Mouse (Mus musculus) intestine, embryonic 14.5 days (tissue): ENCODE measurements around the gene Tifab. TPM values are rescaled to one million over a fixed set of nuclear protein-coding genes. Genes with fewer than 3 reads are reported as not detected.

Experiments
- ATAC-seq: fragments of 200-750 bp; cut with Nextera tagmentation; replicated peaks from 2 replicates; pipeline ENCODE4 v1.8.0; 2017; ENCODE audit warnings: low read depth, moderate number of reproducible peaks, moderate TSS enrichment, moderate library complexity; ENCODE audit not compliant: low FRiP score, low TSS enrichment
- DNase-seq: peaks from one replicate; pipeline ENCODE4 v3.0.0-alpha.2; 2018; ENCODE audit warnings: low spot score
- H3K27ac ChIP-seq: fragments of 300-500 bp; sonication (generic); 2 replicates; pipeline ENCODE4 v1.5.1; 2014; ENCODE audit warnings: low read depth, mild to moderate bottlenecking, control low read depth
- H3K27me3 ChIP-seq: fragments of 300-500 bp; sonication (generic); replicated peaks from 2 replicates; pipeline ENCODE4 v1.6.1; 2014; ENCODE audit warnings: low read length, control low read depth; ENCODE audit not compliant: control insufficient read depth, insufficient read depth
- H3K36me3 ChIP-seq: fragments of 300-500 bp; sonication (generic); 2 replicates; pipeline ENCODE4 v1.6.1; 2014; ENCODE audit warnings: low read length, control low read depth; ENCODE audit not compliant: control insufficient read depth, insufficient read depth
- H3K4me1 ChIP-seq: fragments of 300-500 bp; sonication (generic); replicated peaks from 2 replicates; pipeline ENCODE4 v1.6.1; 2014; ENCODE audit warnings: low read length, control low read depth, mixed read lengths; ENCODE audit not compliant: control insufficient read depth, insufficient read depth
- H3K4me2 ChIP-seq: fragments of 300-500 bp; sonication (generic); 2 replicates; pipeline ENCODE4 v1.6.1; 2014; ENCODE audit warnings: low read length
- H3K4me3 ChIP-seq: fragments of 300-500 bp; sonication (generic); 2 replicates; pipeline ENCODE4 v1.5.1; 2014; ENCODE audit warnings: low read depth, low read length, control low read depth, mixed read lengths
- H3K9ac ChIP-seq: fragments of 300-500 bp; sonication (generic); 2 replicates; pipeline ENCODE4 v1.6.1; 2014; ENCODE audit warnings: mild to moderate bottlenecking, low read length
- H3K9me3 ChIP-seq: fragments of 300-500 bp; sonication (generic); 2 replicates; pipeline ENCODE4 v1.6.1; 2016; ENCODE audit warnings: low read length, control low read depth; ENCODE audit not compliant: control insufficient read depth
- WGBS: fragments of 180-500 bp; shearing (Covaris S2); extraction: QIAGEN DNeasy Blood & Tissue Kit; methylation state at CpG from one replicate; pipeline ENCODE4 v1.1.7; 2014; 5-methylcytosine and 5-hydroxymethylcytosine counted together
- polyA plus RNA-seq: library from polyadenylated mRNA; unstranded; fragments of >200 nt; fragmentation: Nextera tagmentation; extraction: Ambion mirVana; gene quantifications from 2 replicates; pipeline ENCODE4 v1.2.1, GENCODE M21; 2014

The Tifab gene
- polyA plus RNA-seq, 1 experiment from 2014 or later: 1.6 TPM

DNA sequence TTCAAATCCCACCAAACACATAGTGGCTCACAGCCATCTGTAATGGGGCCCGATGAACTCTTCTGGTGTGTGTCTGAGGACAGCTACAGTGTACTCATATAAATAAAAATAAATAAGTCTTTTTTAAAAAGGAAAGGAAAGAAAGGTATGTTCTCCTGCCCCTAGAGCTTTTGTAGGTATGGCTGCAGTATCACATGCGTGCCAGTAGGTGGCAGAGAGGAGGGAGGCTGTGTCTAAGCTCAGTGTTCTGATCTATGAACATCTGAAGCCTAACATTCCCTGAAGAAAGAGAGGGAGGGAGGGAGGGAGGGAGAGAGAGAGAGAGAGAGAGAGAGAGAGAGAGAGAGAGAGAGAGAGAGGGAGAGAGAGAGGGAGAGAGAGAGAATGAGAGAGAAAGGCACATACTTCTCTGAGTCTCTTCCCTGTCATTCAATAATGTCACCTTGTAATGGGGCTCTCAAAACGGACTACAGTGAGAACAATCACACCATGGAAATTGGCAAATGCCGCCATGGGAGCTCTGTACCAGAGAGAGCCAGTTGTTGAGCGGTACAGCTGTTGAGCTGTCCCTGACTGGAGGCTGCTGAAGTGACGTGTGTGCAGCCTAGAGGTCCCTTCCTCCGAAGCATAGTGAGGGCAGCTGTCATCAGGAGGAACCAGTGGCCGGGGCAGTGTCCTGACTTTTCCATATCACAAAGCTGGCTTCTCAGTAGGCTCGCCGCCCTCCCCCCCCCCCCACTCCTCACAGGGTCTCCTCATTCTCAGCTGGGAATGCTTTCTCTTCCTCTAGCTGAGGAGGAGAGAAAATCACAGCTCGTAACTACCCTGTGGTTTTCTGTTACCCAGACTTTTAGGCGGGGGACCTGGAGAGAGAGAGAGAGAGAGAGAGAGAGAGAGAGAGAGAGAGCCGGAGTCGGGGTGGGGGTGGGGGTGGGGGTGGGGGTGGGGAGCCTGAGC lies 11.0 kb downstream of the Tifab start:
- H3K4me2 ChIP-seq: no peak overlapping the region
- 38% methylated on average over 12 of the region's 14 CpGs for WGBS
- ATAC-seq: 0 out of 2 replicates have a peak, but pooled peaks have one; percentile 24

DNA sequence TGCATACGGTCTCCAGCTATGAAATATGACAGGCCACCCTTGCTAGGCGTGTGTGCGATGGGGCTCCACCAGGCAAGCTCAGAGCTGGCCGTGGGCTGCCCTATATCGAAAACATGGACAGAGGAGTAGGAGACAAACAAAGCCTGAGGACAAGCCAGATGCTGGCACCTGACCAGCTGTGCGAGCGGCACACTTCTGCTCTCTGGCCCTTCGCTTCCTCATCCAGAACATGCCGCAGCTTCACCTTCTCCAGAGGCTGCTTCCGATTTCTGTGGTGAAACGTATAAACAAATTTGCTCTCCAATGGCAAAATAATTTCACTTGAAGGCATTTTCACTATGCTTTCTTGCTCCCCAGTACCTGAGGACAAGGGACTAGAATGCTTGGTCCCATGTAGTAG lies 13.1 kb downstream of the Tifab start:
- H3K4me3 ChIP-seq: no peak overlapping the region
- ATAC-seq: no peak
- no peak overlapping the region for H3K9ac ChIP-seq
- peaks cover 22% of the 10 kb centered on the region for H3K4me1 ChIP-seq
- H3K4me2 ChIP-seq: no peak overlapping the region
- 88% methylated on average over 11 of the region's 11 CpGs for WGBS
- H3K36me3 ChIP-seq: no peaks in the 10 kb centered on the region
- H3K27ac ChIP-seq: no peak overlapping the region
- no peaks in the 10 kb centered on the region for H3K9me3 ChIP-seq
- DNase-seq: no peak
- H3K27me3 ChIP-seq: no peaks in the 10 kb centered on the region

More for the DNA sequence above, 11.0 kb downstream of the Tifab start:
- no peak for DNase-seq
- no peaks in the 10 kb centered on the region for H3K27me3 ChIP-seq
- peaks cover 41% of the 10 kb centered on the region for H3K4me1 ChIP-seq
- no peak overlapping the region for H3K9ac ChIP-seq
- H3K27ac ChIP-seq: peak overlapping the region; percentile 71
- H3K9me3 ChIP-seq: no peaks in the 10 kb centered on the region
- no peak overlapping the region for H3K4me3 ChIP-seq
- no peaks in the 10 kb centered on the region for H3K36me3 ChIP-seq

DNA sequence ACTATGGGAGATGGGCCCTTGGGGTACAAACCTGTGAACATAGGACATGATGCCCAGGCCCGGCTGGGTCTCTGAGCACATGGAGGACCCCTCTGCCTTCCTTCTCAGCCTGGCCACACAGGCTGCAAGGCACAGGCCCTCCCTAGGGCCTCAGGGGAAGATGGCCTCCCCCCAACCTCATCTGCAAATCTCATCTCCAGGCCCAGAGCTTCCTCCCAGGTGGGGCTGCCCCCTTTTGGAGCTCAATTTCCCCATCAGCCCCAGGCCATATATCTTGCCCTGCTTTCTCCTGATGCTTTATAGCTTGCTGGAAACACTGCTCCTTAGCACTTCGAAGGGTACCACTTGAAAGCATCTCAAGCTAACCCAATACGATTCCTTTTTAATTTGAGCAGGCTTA lies 14.3 kb downstream of the Tifab start:
- DNase-seq (no peak), ATAC-seq (no peak)
- Histone ChIP-seq H3K27me3 (no peaks in the 10 kb centered on the region), H3K4me3 (no peak overlapping the region), H3K4me1 (peaks cover 21% of the 10 kb centered on the region), H3K36me3 (no peaks in the 10 kb centered on the region), H3K9me3 (no peaks in the 10 kb centered on the region), H3K27ac (no peak overlapping the region), H3K9ac (no peak overlapping the region), H3K4me2 (no peak overlapping the region)
- 82% methylated on average over 3 of the region's 3 CpGs for WGBS

DNA sequence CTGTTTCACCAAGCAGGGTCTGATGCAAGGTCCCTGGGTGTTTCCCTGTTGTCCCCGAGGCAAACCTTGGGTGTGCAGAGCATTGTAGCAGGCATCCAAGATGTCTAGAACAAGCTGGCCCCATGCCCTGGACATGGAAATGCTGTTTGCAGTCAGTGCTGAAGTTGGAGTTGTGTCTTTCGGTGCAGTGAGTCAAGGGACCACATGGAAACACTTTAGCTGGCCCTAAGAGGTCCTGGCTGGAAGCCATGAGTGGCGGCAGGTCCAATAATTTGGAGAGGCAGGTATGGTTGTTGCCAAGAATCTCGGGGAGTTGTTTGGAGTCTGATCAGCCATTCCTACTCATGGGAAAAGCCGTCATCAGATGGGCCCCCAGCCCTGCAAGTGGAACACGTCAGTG lies 14.9 kb downstream of the Tifab start:
- DNase-seq (no peak), ATAC-seq (no peak)
- no peak overlapping the region for H3K4me2 ChIP-seq
- peaks cover 26% of the 10 kb centered on the region for H3K4me1 ChIP-seq
- no peak overlapping the region for H3K4me3 ChIP-seq
- no peak overlapping the region for H3K9ac ChIP-seq
- no peaks in the 10 kb centered on the region for H3K36me3 ChIP-seq
- no peaks in the 10 kb centered on the region for H3K27me3 ChIP-seq
- no peaks in the 10 kb centered on the region for H3K9me3 ChIP-seq
- 57% methylated on average over 6 of the region's 6 CpGs for WGBS
- no peak overlapping the region for H3K27ac ChIP-seq

DNA sequence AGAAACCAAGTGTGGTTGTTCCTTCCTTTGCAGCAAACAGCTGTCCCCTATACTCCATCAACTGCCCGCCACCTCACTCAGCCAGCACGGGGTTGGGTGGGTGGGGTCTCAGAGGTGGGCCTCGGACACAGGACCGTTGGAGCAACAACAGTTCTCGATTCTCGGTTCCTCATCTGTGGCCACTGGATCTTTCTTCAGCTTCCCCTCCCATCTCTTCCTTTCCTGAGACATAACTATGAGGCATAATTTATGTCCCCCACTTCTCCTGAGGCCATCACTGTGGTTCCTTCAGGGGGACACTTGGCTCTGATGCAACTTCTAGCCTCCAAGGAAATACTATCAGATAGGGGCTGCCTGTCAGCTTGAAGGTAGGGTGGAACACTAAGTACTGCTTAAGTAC lies 15.8 kb downstream of the Tifab start:
- 73% methylated on average over 6 of the region's 6 CpGs for WGBS

DNA sequence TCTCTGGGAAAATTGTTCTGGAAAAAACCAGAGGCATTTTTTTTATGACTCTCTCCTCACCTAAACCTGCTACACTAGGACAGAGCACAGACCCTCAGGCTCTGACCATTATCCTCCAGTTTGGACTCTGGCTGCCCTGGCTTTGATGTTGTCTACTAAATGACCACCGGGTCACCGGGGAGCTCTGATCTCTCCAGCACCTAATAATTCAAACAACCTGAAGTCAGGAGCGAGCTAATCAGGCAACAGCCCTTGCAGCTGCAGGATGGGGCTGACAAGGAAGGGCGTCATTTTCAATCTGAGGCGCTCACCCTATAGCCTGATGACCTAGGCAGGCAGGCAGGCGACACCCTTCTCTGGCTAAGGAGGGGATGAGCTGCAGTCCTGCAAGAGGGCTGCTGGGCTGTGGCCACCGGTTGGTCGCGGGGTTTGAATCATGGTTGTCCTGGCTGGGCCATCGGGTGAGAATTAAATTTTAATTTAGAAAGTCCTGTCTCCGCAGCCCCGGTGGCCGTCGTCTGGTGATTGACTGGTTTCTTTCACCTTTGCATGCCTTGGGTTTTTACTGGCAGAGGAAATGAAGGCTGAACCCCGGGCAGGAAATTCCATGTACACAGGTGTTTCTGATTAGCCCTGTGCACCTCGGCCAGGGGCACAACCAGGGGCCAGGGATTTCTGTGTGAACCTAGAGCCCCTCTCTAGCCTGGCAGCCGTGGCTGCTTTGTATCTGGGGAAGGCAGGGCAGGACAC lies 18.9 kb downstream of the Tifab start:
- peaks cover 25% of the 10 kb centered on the region for H3K4me1 ChIP-seq
- no peak for DNase-seq
- no peak overlapping the region for H3K9ac ChIP-seq
- H3K4me2 ChIP-seq: no peak overlapping the region
- H3K27me3 ChIP-seq: 0 out of 2 replicates have a peak, but pooled peaks cover 2% of the 10 kb centered on the region
- H3K27ac ChIP-seq: no peak overlapping the region
- no peaks in the 10 kb centered on the region for H3K9me3 ChIP-seq
- 16% methylated on average over 17 of the region's 17 CpGs for WGBS
- H3K36me3 ChIP-seq: no peaks in the 10 kb centered on the region
- H3K4me3 ChIP-seq: no peak overlapping the region
- ATAC-seq: peak; percentile 25; the same call in 1 of the 2 replicates

More for the DNA sequence above, 15.8 kb downstream of the Tifab start:
- H3K9me3 ChIP-seq: no peaks in the 10 kb centered on the region
- H3K36me3 ChIP-seq: no peaks in the 10 kb centered on the region
- H3K9ac ChIP-seq: no peak overlapping the region
- ATAC-seq (no peak), DNase-seq (no peak)
- no peak overlapping the region for H3K4me2 ChIP-seq
- H3K27ac ChIP-seq: no peak overlapping the region
- H3K4me3 ChIP-seq: no peak overlapping the region
- no peaks in the 10 kb centered on the region for H3K27me3 ChIP-seq
- peaks cover 17% of the 10 kb centered on the region; the same call in 1 of the 2 replicates for H3K4me1 ChIP-seq

DNA sequence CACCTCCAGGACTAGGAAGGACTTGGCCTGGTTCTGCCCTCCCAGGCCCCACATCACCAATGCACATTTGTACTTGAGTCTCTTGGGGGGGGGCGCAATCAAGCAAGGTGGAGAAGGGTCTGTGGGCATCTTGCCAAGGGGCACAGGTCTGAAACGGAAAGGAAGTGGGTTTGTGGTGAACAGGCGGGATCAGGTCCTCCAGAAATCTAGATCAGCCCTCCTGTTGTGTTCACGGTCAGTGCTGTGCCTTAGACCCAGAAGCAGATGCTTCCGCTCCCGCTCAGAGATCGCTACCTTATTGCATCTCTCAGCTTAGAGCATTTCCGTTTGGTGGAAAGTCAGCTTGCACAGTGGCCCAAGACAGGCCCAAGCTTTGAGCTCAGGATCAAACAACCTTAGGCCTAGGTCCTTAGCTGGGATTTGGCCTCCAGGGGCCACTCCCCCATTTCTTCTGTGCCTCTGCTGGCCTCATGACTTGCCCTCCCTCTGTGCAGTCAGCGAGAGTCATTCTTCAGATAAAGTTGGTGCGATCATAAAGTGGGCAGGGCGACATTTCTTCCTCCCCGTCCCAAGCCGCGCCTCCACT lies 19.6 kb downstream of the Tifab start:
- peak; percentile 85 for ATAC-seq
- peaks cover 27% of the 10 kb centered on the region for H3K4me1 ChIP-seq
- H3K36me3 ChIP-seq: no peaks in the 10 kb centered on the region
- H3K4me3 ChIP-seq: no peak overlapping the region
- H3K9ac ChIP-seq: no peak overlapping the region
- no peaks in the 10 kb centered on the region for H3K9me3 ChIP-seq
- H3K27ac ChIP-seq: peak overlapping the region; percentile 54; the same call in 1 of the 2 replicates
- H3K4me2 ChIP-seq: no peak overlapping the region
- WGBS: 45% methylated on average over 14 of the region's 14 CpGs
- H3K27me3 ChIP-seq: 0 out of 2 replicates have a peak, but pooled peaks cover 2% of the 10 kb centered on the region
- peak; percentile 66 for DNase-seq

DNA sequence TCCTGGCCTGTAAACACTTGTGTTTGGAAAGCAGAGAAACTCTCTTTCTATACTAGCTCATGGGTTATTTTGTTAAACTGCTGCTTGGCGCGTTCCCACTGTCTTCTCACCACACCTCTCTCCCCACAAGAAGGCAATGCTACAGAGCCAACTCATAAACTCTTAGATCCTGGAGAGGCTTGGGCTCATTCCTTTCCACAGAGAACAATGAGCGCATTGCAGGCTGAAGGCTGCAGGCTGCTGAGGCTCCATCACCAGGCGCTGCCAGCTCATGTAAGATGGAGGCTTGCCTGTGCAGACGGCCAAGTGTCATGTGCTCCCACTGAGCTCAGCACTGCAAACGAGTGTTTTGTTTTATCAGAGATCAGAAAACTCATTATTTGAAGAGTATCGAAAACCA lies 23.0 kb downstream of the Tifab start:
- ATAC-seq (no peak), DNase-seq (no peak)
- H3K36me3 ChIP-seq: no peaks in the 10 kb centered on the region
- H3K27me3 ChIP-seq: 0 out of 2 replicates have a peak, but pooled peaks cover 2% of the 10 kb centered on the region
- no peaks in the 10 kb centered on the region for H3K9me3 ChIP-seq
- H3K9ac ChIP-seq: no peak overlapping the region
- no peak overlapping the region for H3K27ac ChIP-seq
- no peak overlapping the region for H3K4me2 ChIP-seq
- peaks cover 27% of the 10 kb centered on the region for H3K4me1 ChIP-seq
- H3K4me3 ChIP-seq: no peak overlapping the region
- WGBS: 65% methylated on average over 7 of the region's 7 CpGs
